In the genomic region with DNA sequence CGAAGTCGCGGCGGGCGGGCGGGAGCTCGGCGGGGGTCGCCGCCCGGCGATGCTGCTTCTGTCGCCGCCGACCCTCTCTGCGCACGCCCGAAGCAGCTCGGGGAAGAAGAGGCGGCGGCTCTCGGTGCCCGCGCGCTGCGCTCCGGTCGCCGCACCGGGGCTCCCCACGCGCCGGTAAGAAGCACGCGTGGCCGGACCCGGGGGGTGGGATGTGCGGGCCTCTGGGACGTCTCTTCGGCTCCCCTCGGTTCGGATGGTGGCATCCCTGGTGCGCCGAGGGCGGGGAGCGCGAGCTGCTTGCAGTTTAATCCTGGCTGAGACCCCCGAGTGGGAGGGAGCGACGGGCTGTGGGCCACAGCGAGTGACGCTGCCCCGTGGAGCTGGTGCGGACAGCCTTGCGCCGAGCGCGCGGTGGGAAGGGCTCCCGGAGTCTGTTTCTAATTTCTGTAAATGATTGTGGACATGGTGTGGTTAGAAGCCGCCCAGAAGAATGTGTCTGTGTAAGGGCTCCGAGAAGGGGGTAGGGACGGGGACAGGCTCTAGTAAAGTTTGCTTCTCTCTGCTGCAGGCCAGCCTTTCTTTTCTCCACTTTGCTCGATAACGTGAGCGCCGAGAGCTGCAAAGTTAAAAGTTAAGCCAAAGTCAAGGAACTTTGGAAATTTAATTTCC, we compare ENCODE assay signal across 8 mouse cellular contexts. TPM values are rescaled to one million over a fixed set of nuclear protein-coding genes. Genes with fewer than 3 reads are reported as not detected.
DNase-seq lines count a peak whose midpoint lies in the region; ATAC-seq and TF ChIP-seq lines count a peak whose summit lies in the region.

No protein-coding gene starts in this region.

- no peak for TF ChIP-seq CTCF in liver, embryonic 14.5 days (IDR thresholded peaks at IDR 0.05; ENCODE audit: low read depth)

- ATAC-seq in embryonic facial prominence, embryonic 11.5 days (replicated peaks; ENCODE audit: insufficient number of reproducible peaks, low FRiP score, low TSS enrichment, low read depth): peak; percentile 30
- ATAC-seq in heart, embryonic 11.5 days (replicated peaks; ENCODE audit: insufficient number of reproducible peaks, low FRiP score, low TSS enrichment): peak; percentile 11; the same call in 1 of the 2 replicates
- ATAC-seq in kidney, embryonic 14.5 days (ENCODE audit: low FRiP score, low TSS enrichment): peak; percentile 41; the same call in 1 of the 2 replicates
- ATAC-seq in liver, embryonic 14.5 days (ENCODE audit: insufficient read depth): peak; percentile 25; the same call in 1 of the 2 replicates
- ATAC-seq in neural tube, embryonic 12.5 days (ENCODE audit: low FRiP score, low read depth): peak; percentile 39

- DNase-seq in A20 (ENCODE audit: low read depth, low spot score): peak; percentile 62
- DNase-seq in ZHBTc4 (ENCODE audit: low read depth, low spot score): peak; percentile 70
- peak; percentile 76 for DNase-seq in embryonic facial prominence, embryonic 11.5 days (ENCODE audit: low spot score)
- DNase-seq in liver, embryonic 14.5 days (ENCODE audit: low read depth in 3 of 3, low spot score in 3 of 3): no peak
- peak; percentile 47 for DNase-seq in urinary bladder, postnatal 25 days (ENCODE audit: low spot score)

- no peaks in the 10 kb centered on the region for H3K9me3 ChIP-seq in embryonic facial prominence, embryonic 11.5 days (replicated peaks; ENCODE audit: control insufficient read depth, low read length)
- H3K9me3 ChIP-seq in heart, embryonic 11.5 days (replicated peaks; ENCODE audit: control insufficient read depth, low read length): no peaks in the 10 kb centered on the region
- H3K9me3 ChIP-seq in kidney, embryonic 14.5 days (ENCODE audit: control insufficient read depth, low read length): no peaks in the 10 kb centered on the region
- H3K9me3 ChIP-seq in liver, embryonic 14.5 days (ENCODE audit: control insufficient read depth, low read length): no peaks in the 10 kb centered on the region
- H3K9me3 ChIP-seq in neural tube, embryonic 12.5 days: no peaks in the 10 kb centered on the region

- no peaks in the 10 kb centered on the region for H3K4me1 ChIP-seq in embryonic facial prominence, embryonic 11.5 days (ENCODE audit: control insufficient read depth, insufficient read depth, low read length)
- H3K4me1 ChIP-seq in heart, embryonic 11.5 days (ENCODE audit: control insufficient read depth, insufficient read depth, low read length): peaks cover 15% of the 10 kb centered on the region
- peaks cover 29% of the 10 kb centered on the region for H3K4me1 ChIP-seq in kidney, embryonic 14.5 days (ENCODE audit: control insufficient read depth, insufficient read depth, low read length)
- H3K4me1 ChIP-seq in liver, embryonic 14.5 days (replicated peaks; ENCODE audit: control insufficient read depth in 2 of 2, insufficient read depth in 2 of 2, low read length in 1 of 2): peaks cover 2 to 10% of the 10 kb centered on the region in 2 experiments
- H3K4me1 ChIP-seq in neural tube, embryonic 12.5 days: peaks cover 30% of the 10 kb centered on the region

- peak overlapping the region; percentile 75 for H3K27ac ChIP-seq in embryonic facial prominence, embryonic 11.5 days (replicated peaks; ENCODE audit: low read depth, low read length)
- peak overlapping the region; percentile 88 for H3K27ac ChIP-seq in heart, embryonic 11.5 days (ENCODE audit: low read depth, low read length)
- H3K27ac ChIP-seq in kidney, embryonic 14.5 days (ENCODE audit: low read depth, low read length): peak overlapping the region; percentile 91
- H3K27ac ChIP-seq in liver, embryonic 14.5 days: no peak overlapping the region
- H3K27ac ChIP-seq in neural tube, embryonic 12.5 days: peak overlapping the region; percentile 46

- no peaks in the 10 kb centered on the region for H3K36me3 ChIP-seq in embryonic facial prominence, embryonic 11.5 days (replicated peaks; ENCODE audit: control insufficient read depth, insufficient read depth, low read depth, low read length)
- no peaks in the 10 kb centered on the region for H3K36me3 ChIP-seq in heart, embryonic 11.5 days (ENCODE audit: control insufficient read depth, insufficient read depth, low read length)
- H3K36me3 ChIP-seq in kidney, embryonic 14.5 days (ENCODE audit: control insufficient read depth, insufficient read depth, low read length): no peaks in the 10 kb centered on the region
- H3K36me3 ChIP-seq in liver, embryonic 14.5 days (replicated peaks; ENCODE audit: control insufficient read depth, insufficient read depth, low read depth): no peaks in the 10 kb centered on the region
- H3K36me3 ChIP-seq in neural tube, embryonic 12.5 days: no peaks in the 10 kb centered on the region

- no peaks in the 10 kb centered on the region for H3K27me3 ChIP-seq in embryonic facial prominence, embryonic 11.5 days (ENCODE audit: control insufficient read depth, insufficient read depth, low read length)
- no peaks in the 10 kb centered on the region for H3K27me3 ChIP-seq in heart, embryonic 11.5 days (ENCODE audit: control insufficient read depth, insufficient read depth, low read length)
- H3K27me3 ChIP-seq in kidney, embryonic 14.5 days (ENCODE audit: control insufficient read depth, insufficient read depth, low read length): no peaks in the 10 kb centered on the region
- peaks cover 11% of the 10 kb centered on the region for H3K27me3 ChIP-seq in liver, embryonic 14.5 days (ENCODE audit: control insufficient read depth, insufficient read depth, low read length)
- H3K27me3 ChIP-seq in neural tube, embryonic 12.5 days (replicated peaks): no peaks in the 10 kb centered on the region

- WGBS in embryonic facial prominence, embryonic 11.5 days: under 1% methylated on average over 62 of the region's 67 CpGs
- 1% methylated on average over 58 of the region's 67 CpGs for WGBS in heart, embryonic 11.5 days (ENCODE audit: insufficient replicate concordance)
- WGBS in kidney, embryonic 14.5 days: 0% methylated on average over 52 of the region's 67 CpGs
- WGBS in liver, embryonic 14.5 days (ENCODE audit: insufficient replicate concordance): 1% methylated on average over 62 of the region's 67 CpGs
- WGBS in neural tube, embryonic 12.5 days: under 1% methylated on average over 56 of the region's 67 CpGs

- H3K4me3 ChIP-seq in embryonic facial prominence, embryonic 11.5 days (ENCODE audit: low read depth, low read length): peak overlapping the region; percentile 80
- H3K4me3 ChIP-seq in heart, embryonic 11.5 days (ENCODE audit: low read depth, low read length): peak overlapping the region; percentile 83
- H3K4me3 ChIP-seq in kidney, embryonic 14.5 days (ENCODE audit: low read length): peak overlapping the region; percentile 91
- peak overlapping the region; percentile 46 to 69 for H3K4me3 ChIP-seq in liver, embryonic 14.5 days (ENCODE audit: insufficient read depth in 1 of 2, low read depth in 2 of 2, low read length in 2 of 2)
- H3K4me3 ChIP-seq in neural tube, embryonic 12.5 days: peak overlapping the region; percentile 88

- TF ChIP-seq EP300 in liver, embryonic 14.5 days (IDR thresholded peaks at IDR 0.05; ENCODE audit: low read depth): no peak

- H3K4me2 ChIP-seq in embryonic facial prominence, embryonic 11.5 days (ENCODE audit: low read depth, low read length): peak overlapping the region; percentile 86
- peak overlapping the region; percentile 85 for H3K4me2 ChIP-seq in heart, embryonic 11.5 days
- peak overlapping the region; percentile 85 for H3K4me2 ChIP-seq in kidney, embryonic 14.5 days (replicated peaks; ENCODE audit: low read depth, low read length)
- peak overlapping the region; percentile 98 for H3K4me2 ChIP-seq in liver, embryonic 14.5 days (ENCODE audit: low read depth)
- peak overlapping the region; percentile 88 for H3K4me2 ChIP-seq in neural tube, embryonic 12.5 days (replicated peaks)

- H3K9ac ChIP-seq in embryonic facial prominence, embryonic 11.5 days (replicated peaks; ENCODE audit: low read length): peak overlapping the region; percentile 80
- peak overlapping the region; percentile 87 for H3K9ac ChIP-seq in heart, embryonic 11.5 days (ENCODE audit: low read depth, low read length)
- H3K9ac ChIP-seq in kidney, embryonic 14.5 days (ENCODE audit: low read depth, low read length): peak overlapping the region; percentile 92
- H3K9ac ChIP-seq in liver, embryonic 14.5 days (replicated peaks): peak overlapping the region; percentile 45
- H3K9ac ChIP-seq in neural tube, embryonic 12.5 days: peak overlapping the region; percentile 88

RNA-seq across cellular contexts. Expression of a gene that starts 0.5 kb away (rescaled TPM):
- 14.5 and 15.3 TPM in 2 replicates for polyA plus RNA-seq in embryonic facial prominence, embryonic 11.5 days (2014; fragmentation: Nextera tagmentation; extraction: Ambion mirVana)
- 10.8 and 12.3 TPM in 2 replicates for polyA plus RNA-seq in heart, embryonic 11.5 days (2014; fragmentation: Nextera tagmentation; extraction: Ambion mirVana)
- 21.9 and 42.5 TPM in 2 replicates for polyA plus RNA-seq in kidney, embryonic 14.5 days (2014; fragmentation: Nextera tagmentation; extraction: Ambion mirVana)
- 0.78 and 1.0 TPM in 2 replicates for polyA plus RNA-seq in liver, embryonic 14.5 days (2012; rRNA removed)
- 0.53 and 0.73 TPM in 2 replicates for polyA plus RNA-seq in liver, embryonic 14.5 days (2014; fragmentation: Nextera tagmentation; extraction: Ambion mirVana)
- polyA plus RNA-seq in neural tube, embryonic 12.5 days (2016; fragmentation: Nextera tagmentation; extraction: Ambion mirVana): 14.1 and 14.4 TPM in 2 replicates

Comparison
In these comparisons a context has a peak if more than half of its experiments do, and no peak if none do; other contexts are left out.
1. DNase-seq: peak in A20 (single experiment), ZHBTc4 (single experiment), embryonic facial prominence, embryonic 11.5 days (single experiment) and urinary bladder, postnatal 25 days (single experiment); none in liver, embryonic 14.5 days (0 of 3).
2. Peak in every context shown above with its lines, with median percentiles within 50 percentile points of each other: ATAC-seq, H3K4me2 ChIP-seq, H3K4me3 ChIP-seq and H3K9ac ChIP-seq.